Mouse (Mus musculus) forebrain, embryonic 12.5 days (tissue): ENCODE measurements around the gene Rin3. TPM values are rescaled to one million over a fixed set of nuclear protein-coding genes. Genes with fewer than 3 reads are reported as not detected.

Experiments
- ATAC-seq: fragments of 200-750 bp; cut with Nextera tagmentation; 2 replicates; pipeline ENCODE4 v1.8.0; 2017; ENCODE audit warnings: moderate TSS enrichment; ENCODE audit not compliant: low FRiP score
- H3K27ac ChIP-seq: fragments of 300-500 bp; sonication (generic); 2 replicates; pipeline ENCODE4 v1.5.1; 2016; ENCODE audit warnings: mild to moderate bottlenecking
- H3K27me3 ChIP-seq: fragments of 300-500 bp; sonication (generic); 2 replicates; pipeline ENCODE4 v1.6.1; 2016; ENCODE audit warnings: mild to moderate bottlenecking
- H3K36me3 ChIP-seq: fragments of 300-500 bp; sonication (generic); replicated peaks from 2 replicates; pipeline ENCODE4 v1.6.1; 2016; ENCODE audit warnings: mild to moderate bottlenecking
- H3K4me1 ChIP-seq: fragments of 300-500 bp; sonication (generic); 2 replicates; pipeline ENCODE4 v1.6.1; 2016
- H3K4me2 ChIP-seq: fragments of 300-500 bp; sonication (generic); 2 replicates; pipeline ENCODE4 v1.6.1; 2016; ENCODE audit warnings: mild to moderate bottlenecking, moderate library complexity
- H3K4me3 ChIP-seq: fragments of 300-500 bp; sonication (generic); replicated peaks from 2 replicates; pipeline ENCODE4 v1.5.1; 2016; ENCODE audit warnings: mild to moderate bottlenecking
- H3K9ac ChIP-seq: fragments of 300-500 bp; sonication (generic); 2 replicates; pipeline ENCODE4 v1.6.1; 2016; ENCODE audit warnings: mild to moderate bottlenecking
- H3K9me3 ChIP-seq: fragments of 300-500 bp; sonication (generic); 2 replicates; pipeline ENCODE4 v1.6.1; 2016
- WGBS: fragments of 180-500 bp; shearing (Covaris S2); methylation state at CpG from one replicate; pipeline ENCODE4 v1.1.7; 2016; 5-methylcytosine and 5-hydroxymethylcytosine counted together
- polyA plus RNA-seq: library from polyadenylated mRNA; unstranded; fragments of >200 nt; fragmentation: Nextera tagmentation; extraction: Ambion mirVana; gene quantifications from 2 replicates; pipeline ENCODE4 v1.2.1, GENCODE M21; 2016

Rin3 gene
- polyA plus RNA-seq, 1 experiment from 2014 or later: 2.9 TPM

DNA sequence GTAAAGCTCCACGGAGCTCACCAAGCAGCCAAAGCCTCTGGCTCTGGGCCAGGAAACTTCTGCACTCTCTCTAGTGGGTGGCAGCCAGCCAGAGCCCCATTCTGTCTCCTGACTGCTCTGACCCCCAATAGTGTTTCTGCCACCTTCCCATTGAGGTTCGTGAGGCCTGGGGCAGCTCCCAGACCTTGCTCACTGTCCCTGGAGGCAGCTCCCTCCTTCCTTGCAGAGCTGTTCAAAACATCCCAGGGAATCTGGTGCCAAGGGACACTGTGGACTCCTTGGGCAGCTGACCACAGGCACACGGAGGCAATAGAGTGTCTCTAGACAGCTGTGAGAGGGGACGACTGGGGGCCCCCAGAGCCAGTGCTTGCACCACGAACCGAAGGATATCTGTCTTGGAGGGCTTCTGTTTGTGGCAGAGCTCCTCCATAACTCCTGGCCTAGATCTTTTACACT lies 25.2 kb downstream of the Rin3 start:
- no peaks in the 10 kb centered on the region for H3K36me3 ChIP-seq
- peaks cover 12% of the 10 kb centered on the region for H3K4me1 ChIP-seq
- no peaks in the 10 kb centered on the region for H3K27me3 ChIP-seq
- WGBS: 80% methylated on average over 6 of the region's 6 CpGs
- no peak overlapping the region for H3K4me3 ChIP-seq
- 0 out of 2 replicates have a peak overlapping the region, but pooled peaks have one; percentile 42 for H3K27ac ChIP-seq
- H3K9me3 ChIP-seq: no peaks in the 10 kb centered on the region
- H3K4me2 ChIP-seq: no peak overlapping the region
- no peak for ATAC-seq
- no peak overlapping the region for H3K9ac ChIP-seq

DNA sequence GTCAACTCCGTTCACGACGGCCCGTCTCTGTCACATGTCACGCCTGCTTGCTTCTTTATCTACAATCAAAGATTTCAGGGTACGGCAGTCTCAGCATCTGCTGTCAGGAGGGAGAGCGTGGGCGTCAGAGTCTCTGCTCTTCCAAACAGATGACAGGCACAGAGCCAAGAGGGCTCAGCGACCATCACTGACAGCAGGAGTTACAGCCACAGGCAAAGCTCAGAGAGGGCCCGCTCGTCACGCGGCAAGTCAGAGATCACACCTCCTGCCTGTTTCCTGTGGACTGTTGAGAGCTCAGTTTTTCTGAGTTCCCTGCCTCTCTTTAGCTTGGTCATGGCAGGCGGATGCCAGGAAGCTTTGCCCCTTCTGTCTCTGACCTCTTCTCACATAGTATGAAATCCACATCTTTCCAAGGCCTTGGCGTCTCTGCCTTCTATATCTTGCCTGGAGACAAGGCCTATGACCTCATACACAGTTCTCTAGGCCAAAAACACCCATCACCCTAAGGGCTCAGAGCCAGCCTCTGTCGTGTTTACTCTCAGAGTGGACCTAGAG lies 25.7 kb downstream of the Rin3 start:
- no peak overlapping the region for H3K4me3 ChIP-seq
- no peak for ATAC-seq
- 0 out of 2 replicates have a peak overlapping the region, but pooled peaks have one; percentile 42 for H3K27ac ChIP-seq
- WGBS: 76% methylated on average over 16 of the region's 16 CpGs
- H3K36me3 ChIP-seq: no peaks in the 10 kb centered on the region
- no peaks in the 10 kb centered on the region for H3K9me3 ChIP-seq
- no peak overlapping the region for H3K9ac ChIP-seq
- no peak overlapping the region for H3K4me2 ChIP-seq
- no peaks in the 10 kb centered on the region for H3K27me3 ChIP-seq
- peaks cover 10% of the 10 kb centered on the region for H3K4me1 ChIP-seq

GRCm38 (mm10) chr12:102309099-102309799 lies 26.4 kb downstream of the Rin3 start:
- Histone ChIP-seq H3K27me3 (no peaks in the 10 kb centered on the region), H3K27ac (no peak overlapping the region), H3K36me3 (no peaks in the 10 kb centered on the region), H3K9ac (no peak overlapping the region), H3K9me3 (no peaks in the 10 kb centered on the region), H3K4me2 (no peak overlapping the region), H3K4me3 (no peak overlapping the region), H3K4me1 (0 out of 2 replicates have a peak, but pooled peaks cover 4% of the 10 kb centered on the region)
- ATAC-seq: no peak
- WGBS: 91% methylated on average over 11 of the region's 11 CpGs

- H3K36me3 ChIP-seq: no peaks in the 10 kb centered on the region
- no peak overlapping the region for H3K4me2 ChIP-seq
- ATAC-seq: no peak
- no peaks in the 10 kb centered on the region for H3K9me3 ChIP-seq
- no peaks in the 10 kb centered on the region for H3K27me3 ChIP-seq
- 0 out of 2 replicates have a peak, but pooled peaks cover 4% of the 10 kb centered on the region for H3K4me1 ChIP-seq
- H3K9ac ChIP-seq: no peak overlapping the region
- 90% methylated on average over 8 of the region's 8 CpGs for WGBS
- no peak overlapping the region for H3K27ac ChIP-seq
- H3K4me3 ChIP-seq: no peak overlapping the region
Measured at GRCm38 (mm10) chr12:102309800-102310195, 26.9 kb downstream of the Rin3 start.

DNA sequence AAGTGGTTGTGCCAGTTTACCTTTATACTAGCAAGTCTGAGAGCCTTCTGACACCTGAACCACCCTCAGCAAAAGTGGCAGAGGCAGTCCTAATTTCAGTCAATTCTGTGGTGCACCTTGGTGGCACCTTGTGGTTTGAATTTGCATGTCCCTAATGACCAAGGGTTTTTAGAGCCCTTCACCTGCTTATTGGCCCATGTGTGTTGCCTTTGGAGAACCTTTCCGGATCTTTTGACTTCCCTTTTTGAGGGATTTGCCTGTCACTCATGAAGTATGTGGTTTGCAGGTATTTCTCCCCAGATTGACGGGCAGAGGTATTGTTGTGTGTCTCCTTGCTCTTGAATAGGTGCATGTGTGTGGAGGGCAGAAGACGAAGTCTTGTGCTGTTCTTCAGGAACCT lies 27.4 kb downstream of the Rin3 start:
- H3K4me1 ChIP-seq: 0 out of 2 replicates have a peak, but pooled peaks cover 4% of the 10 kb centered on the region
- ATAC-seq: no peak
- no peak overlapping the region for H3K4me3 ChIP-seq
- no peaks in the 10 kb centered on the region for H3K27me3 ChIP-seq
- 92% methylated on average over 3 of the region's 3 CpGs for WGBS
- no peak overlapping the region for H3K4me2 ChIP-seq
- H3K9ac ChIP-seq: no peak overlapping the region
- H3K9me3 ChIP-seq: no peaks in the 10 kb centered on the region
- H3K36me3 ChIP-seq: no peaks in the 10 kb centered on the region
- H3K27ac ChIP-seq: no peak overlapping the region

DNA sequence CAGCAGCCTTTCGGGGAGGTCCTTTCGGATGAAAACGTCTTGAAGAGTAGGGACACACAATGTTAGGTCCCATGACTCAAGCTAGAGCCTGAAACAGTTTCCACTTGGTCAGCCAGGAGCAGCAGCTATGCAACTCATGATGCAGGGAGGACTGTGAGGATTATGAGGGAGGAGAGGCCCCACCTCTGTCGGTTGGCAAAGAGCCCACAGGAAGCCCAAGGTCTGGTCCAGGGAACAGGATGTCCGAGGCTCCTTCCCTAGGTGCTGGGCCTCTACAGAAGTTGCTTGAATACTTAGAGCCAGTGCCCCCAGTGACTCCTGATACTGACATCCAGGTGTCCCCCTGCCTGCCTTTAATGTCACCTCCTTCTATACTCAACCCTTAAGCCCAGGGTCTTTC lies 28.6 kb downstream of the Rin3 start:
- WGBS: 94% methylated on average over 5 of the region's 5 CpGs
- no peak overlapping the region for H3K27ac ChIP-seq
- H3K27me3 ChIP-seq: no peaks in the 10 kb centered on the region
- H3K36me3 ChIP-seq: no peaks in the 10 kb centered on the region
- H3K9ac ChIP-seq: no peak overlapping the region
- H3K9me3 ChIP-seq: no peaks in the 10 kb centered on the region
- H3K4me1 ChIP-seq: 0 out of 2 replicates have a peak, but pooled peaks cover 4% of the 10 kb centered on the region
- no peak overlapping the region for H3K4me3 ChIP-seq
- H3K4me2 ChIP-seq: no peak overlapping the region
- no peak for ATAC-seq

GRCm38 (mm10) chr12:102319150-102319549 lies 36.3 kb downstream of the Rin3 start:
- WGBS: 38% methylated on average over 2 of the region's 2 CpGs
- no peak overlapping the region for H3K9ac ChIP-seq
- ATAC-seq: no peak

GRCm38 (mm10) chr12:102319899-102320298 lies 37.1 kb downstream of the Rin3 start:
- 89% methylated on average over 2 of the region's 2 CpGs for WGBS
- no peak for ATAC-seq
- H3K27ac ChIP-seq: no peak overlapping the region
- H3K9ac ChIP-seq: no peak overlapping the region
- H3K27me3 ChIP-seq: no peaks in the 10 kb centered on the region
- H3K4me1 ChIP-seq: peaks cover 4% of the 10 kb centered on the region; the same call in 1 of the 2 replicates
- H3K4me2 ChIP-seq: no peak overlapping the region
- no peak overlapping the region for H3K4me3 ChIP-seq
- H3K36me3 ChIP-seq: no peaks in the 10 kb centered on the region
- H3K9me3 ChIP-seq: no peaks in the 10 kb centered on the region

More at GRCm38 (mm10) chr12:102319150-102319549, 36.3 kb downstream of the Rin3 start:
- H3K9me3 ChIP-seq: no peaks in the 10 kb centered on the region
- H3K4me2 ChIP-seq: no peak overlapping the region
- peaks cover 4% of the 10 kb centered on the region; the same call in 1 of the 2 replicates for H3K4me1 ChIP-seq
- H3K4me3 ChIP-seq: no peak overlapping the region
- H3K27me3 ChIP-seq: no peaks in the 10 kb centered on the region
- H3K36me3 ChIP-seq: no peaks in the 10 kb centered on the region
- no peak overlapping the region for H3K27ac ChIP-seq

GRCm38 (mm10) chr12:102320322-102320721 lies 37.5 kb downstream of the Rin3 start:
- Histone ChIP-seq H3K9ac (no peak overlapping the region), H3K27ac (no peak overlapping the region), H3K4me2 (no peak overlapping the region), H3K9me3 (no peaks in the 10 kb centered on the region), H3K4me3 (no peak overlapping the region), H3K27me3 (no peaks in the 10 kb centered on the region), H3K36me3 (no peaks in the 10 kb centered on the region), H3K4me1 (peaks cover 4% of the 10 kb centered on the region; the same call in 1 of the 2 replicates)
- WGBS: 56% methylated on average over 2 of the region's 2 CpGs
- ATAC-seq: no peak

- H3K4me1 ChIP-seq: peaks cover 4% of the 10 kb centered on the region; the same call in 1 of the 2 replicates
- H3K36me3 ChIP-seq: no peaks in the 10 kb centered on the region
- no peaks in the 10 kb centered on the region for H3K9me3 ChIP-seq
- no peak overlapping the region for H3K27ac ChIP-seq
- no peaks in the 10 kb centered on the region for H3K27me3 ChIP-seq
- no peak overlapping the region for H3K9ac ChIP-seq
- no peak overlapping the region for H3K4me3 ChIP-seq
- no peak for ATAC-seq
- H3K4me2 ChIP-seq: no peak overlapping the region
- WGBS: 82% methylated on average over 4 of the region's 4 CpGs
Measured at GRCm38 (mm10) chr12:102321064-102321728, 38.3 kb downstream of the Rin3 start.

DNA sequence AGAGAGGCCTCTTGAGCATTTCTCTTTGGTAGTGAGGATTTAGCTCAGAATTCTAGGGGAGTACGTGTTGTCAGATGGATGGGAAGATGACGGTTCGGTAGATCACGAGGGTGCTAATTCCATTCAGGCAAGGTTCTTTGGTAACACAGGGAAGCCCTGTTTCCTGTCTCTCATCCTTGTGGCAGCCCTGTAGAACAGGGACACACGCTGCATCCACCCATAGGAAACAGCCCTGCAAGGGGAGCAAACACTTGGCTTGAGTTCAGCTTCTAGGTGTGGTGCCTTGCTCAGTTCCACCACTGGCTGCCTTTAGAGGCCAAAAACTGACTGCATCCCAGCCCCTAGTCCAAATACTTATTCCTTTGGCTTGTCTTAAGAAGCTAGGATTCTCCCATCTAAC lies 39.0 kb downstream of the Rin3 start:
- 79% methylated on average over 5 of the region's 5 CpGs for WGBS

DNA sequence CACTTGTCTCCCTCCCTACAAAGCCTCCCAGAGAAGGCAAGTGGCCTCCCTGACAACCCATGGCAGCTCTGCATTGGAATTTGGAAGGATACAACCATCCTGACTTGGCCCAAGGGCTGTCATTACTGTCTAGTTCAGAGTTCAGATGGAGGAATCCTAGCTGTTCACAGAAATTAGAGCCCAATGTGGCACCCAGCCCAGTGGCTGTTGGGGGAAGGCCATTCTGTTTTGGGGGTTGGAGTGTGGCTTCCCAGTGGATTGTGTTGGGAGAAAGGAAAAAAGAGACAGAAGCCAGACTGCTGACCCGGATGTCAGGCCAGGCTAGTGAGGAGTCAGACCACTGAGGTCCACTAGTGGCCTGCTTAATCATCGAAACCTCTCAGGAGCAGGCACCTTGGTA lies 40.5 kb downstream of the Rin3 start:
- Histone ChIP-seq H3K9ac (no peak overlapping the region), H3K27ac (no peak overlapping the region), H3K4me1 (peaks cover 4% of the 10 kb centered on the region; the same call in 1 of the 2 replicates), H3K36me3 (no peaks in the 10 kb centered on the region), H3K9me3 (no peaks in the 10 kb centered on the region), H3K4me3 (no peak overlapping the region), H3K27me3 (no peaks in the 10 kb centered on the region), H3K4me2 (no peak overlapping the region)
- 79% methylated on average over 2 of the region's 2 CpGs for WGBS
- ATAC-seq: no peak

More for the DNA sequence above, 39.0 kb downstream of the Rin3 start:
- ATAC-seq: no peak
- Histone ChIP-seq H3K4me2 (no peak overlapping the region), H3K9ac (no peak overlapping the region), H3K27ac (no peak overlapping the region), H3K4me1 (peaks cover 4% of the 10 kb centered on the region; the same call in 1 of the 2 replicates), H3K9me3 (no peaks in the 10 kb centered on the region), H3K4me3 (no peak overlapping the region), H3K36me3 (no peaks in the 10 kb centered on the region), H3K27me3 (no peaks in the 10 kb centered on the region)
